Mouse (Mus musculus) mouse embryonic stem cell (cell line): ENCODE results near the gene Psme1.

Experiments used
- in situ Hi-C, 2 experiments: fragments of 300-500 bp; cut with MboI; formaldehyde crosslinking; loops; 1 replicate in 1 of 2; 3 replicates in 1 of 2; pipeline ENCODE4 v1.14.3; 2019 to 2020; ENCODE audit warnings: low sequenced_read_pairs in 2 of 2, low pct_unique_long_range_greater_than_20kb in 1 of 2, mixed read lengths in 1 of 2; ENCODE audit not compliant: unreplicated experiment in 1 of 2

The Psme1 gene

DNA sequence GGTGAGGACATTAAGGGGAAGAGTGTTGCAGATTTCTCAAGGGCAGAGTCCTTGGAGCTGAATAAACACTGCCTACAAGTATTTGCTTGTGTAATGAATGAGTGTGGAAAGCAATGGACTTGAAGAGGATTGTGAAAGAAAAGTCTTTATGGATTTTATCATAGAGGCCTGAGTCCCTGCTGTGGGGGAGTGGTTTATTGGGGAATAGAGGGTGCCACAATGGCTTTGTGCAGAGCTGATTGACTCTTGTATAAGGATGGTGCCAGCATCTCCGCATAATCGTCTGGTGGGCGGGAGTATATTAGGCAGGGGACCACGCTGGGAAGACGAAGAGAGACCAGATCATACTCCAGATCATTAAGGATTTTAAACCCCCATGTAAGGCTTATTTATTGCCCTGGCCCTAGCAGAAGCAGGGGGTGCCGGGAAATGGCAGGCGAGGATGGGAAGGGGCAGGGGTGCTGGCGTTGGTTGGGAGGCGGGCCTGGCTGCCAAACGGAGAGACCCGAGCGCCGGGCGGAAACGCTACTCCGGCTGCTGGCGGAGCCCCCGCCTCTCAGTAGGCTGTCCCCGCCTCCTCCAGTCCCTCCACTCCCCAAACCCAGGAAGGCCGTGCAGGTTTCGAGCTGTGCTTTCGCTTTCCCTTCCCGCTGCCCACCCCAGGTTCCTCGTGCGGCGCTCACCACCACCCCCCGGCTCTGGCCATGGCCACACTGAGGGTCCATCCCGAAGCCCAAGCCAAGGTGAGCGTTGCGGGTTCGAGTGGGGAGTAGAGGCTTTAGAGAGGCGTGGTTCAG, at the start of gene Psme1:
Psme1 (plus strand) TSS at position 253 of the 797 bp plus-strand sequence.
- in situ Hi-C loops: no loop called here

GRCm38 (mm10) chr14:55536116-55536745, 41.7 kb upstream of the Psme1 start:
- in situ Hi-C loops: no loop called here

DNA sequence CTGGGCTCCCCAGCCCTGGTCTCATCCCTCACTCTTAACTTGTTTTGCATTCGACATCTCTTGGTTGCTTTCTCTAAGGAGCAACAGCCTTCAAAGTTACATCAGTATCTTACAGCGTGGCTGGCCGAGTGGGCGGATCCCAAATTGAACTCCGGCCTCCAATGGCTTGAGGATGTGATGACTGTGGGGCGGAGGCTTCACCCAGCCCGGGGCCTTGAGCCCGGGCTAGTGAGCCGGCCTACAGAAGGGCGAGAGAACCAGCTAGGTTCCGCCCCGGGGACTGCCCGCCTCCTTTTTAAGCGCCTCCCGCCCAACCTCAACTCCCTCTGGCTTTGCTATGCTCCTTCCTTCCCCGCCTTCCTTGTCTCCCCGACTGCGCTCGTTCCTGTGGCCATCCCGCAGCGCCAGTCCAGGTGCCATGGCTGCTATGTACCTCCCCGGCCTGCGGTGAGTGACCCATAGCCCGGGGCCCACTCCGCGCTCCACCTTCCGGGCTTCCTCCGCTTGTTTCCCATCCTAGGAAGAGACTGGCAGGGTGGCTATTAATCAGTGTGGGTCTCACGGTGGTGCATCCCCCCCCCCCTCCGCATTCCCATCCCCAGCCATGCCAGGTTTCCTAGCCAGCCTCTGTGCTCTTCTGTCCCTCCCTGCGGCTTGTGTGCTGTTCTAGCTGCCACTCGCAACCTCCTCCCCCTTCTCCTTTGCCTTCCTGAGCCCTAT, 37.7 kb upstream of the Psme1 start, which contains the start of gene Pck2:
Pck2 (plus strand) TSS at position 200 of the 720 bp plus-strand sequence.
- in situ Hi-C loops: no loop called here

DNA sequence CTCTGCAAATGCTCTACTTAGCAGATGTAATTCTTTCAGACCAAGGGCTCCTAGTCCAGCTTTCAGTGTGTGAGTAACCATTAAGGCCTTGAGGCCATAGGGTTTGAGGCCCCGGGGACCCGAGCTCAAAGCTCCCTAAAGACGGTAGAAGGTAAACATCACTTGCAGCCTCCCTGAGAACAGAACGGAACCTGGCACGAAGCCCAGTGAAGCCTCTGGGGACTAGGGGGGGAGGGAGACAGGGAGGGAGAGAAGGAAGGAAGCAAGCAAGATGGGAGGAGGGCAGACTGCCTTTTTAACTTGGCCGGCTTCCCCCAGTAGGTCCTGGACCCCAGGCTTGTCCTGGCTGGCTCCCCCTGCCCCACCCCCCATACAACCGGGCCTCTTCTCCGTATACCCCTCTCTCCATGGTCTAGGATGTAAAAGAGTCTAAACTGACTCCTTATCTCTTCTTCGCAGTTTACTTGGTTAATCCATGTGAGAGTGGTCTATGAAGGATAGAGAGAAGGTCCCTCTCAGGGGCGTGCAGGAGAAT, 37.1 kb upstream of the Psme1 start:
- in situ Hi-C loops: no loop called here

- in situ Hi-C loops: no loop called here
Observed at GRCm38 (mm10) chr14:55542268-55542667, 35.7 kb upstream of the Psme1 start.

GRCm38 (mm10) chr14:55544334-55544733, 33.6 kb upstream of the Psme1 start:
- in situ Hi-C loops: no loop called here

DNA sequence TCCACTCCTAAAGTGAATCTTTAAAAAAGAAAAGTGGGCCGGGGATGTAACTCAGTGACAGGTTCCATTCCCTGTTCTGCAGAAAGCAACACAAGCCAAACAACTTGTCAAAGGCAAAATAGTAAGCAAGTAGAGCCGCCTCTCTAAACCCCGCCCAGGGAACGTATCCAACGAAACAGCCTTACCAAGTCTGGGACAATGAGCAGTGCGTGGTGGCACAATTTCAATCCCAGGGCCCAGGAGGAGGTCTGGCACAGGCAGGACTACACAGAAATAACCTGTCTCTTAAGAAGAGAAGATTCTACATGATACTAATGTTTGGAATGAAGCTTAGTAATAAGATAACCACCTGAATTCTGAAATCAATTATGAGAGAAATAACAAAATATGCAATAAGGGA, 27.7 kb upstream of the Psme1 start:
- in situ Hi-C loops: no loop called here

DNA sequence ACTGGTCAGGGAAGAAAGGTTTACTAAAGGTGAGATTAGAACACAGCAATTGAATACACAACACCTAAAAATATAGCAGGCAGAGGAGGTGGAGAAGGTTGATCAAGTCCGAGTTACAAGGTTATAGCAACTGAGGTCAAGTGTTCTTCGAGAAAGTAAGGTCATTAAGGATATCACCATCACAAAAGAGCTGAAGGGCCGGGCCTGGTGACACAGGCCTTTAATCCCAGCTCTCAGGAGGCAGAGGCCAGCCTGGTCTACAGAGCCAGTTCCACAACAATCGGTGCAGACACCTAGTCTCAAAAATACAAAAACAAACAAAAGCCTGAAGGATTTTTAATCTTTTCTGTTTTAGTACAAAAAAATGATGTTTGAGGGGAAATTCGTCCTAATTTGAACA, 26.6 kb upstream of the Psme1 start:
- in situ Hi-C loops: no loop called here

GRCm38 (mm10) chr14:55551794-55552193, 26.1 kb upstream of the Psme1 start:
- in situ Hi-C loops: no loop called here

DNA sequence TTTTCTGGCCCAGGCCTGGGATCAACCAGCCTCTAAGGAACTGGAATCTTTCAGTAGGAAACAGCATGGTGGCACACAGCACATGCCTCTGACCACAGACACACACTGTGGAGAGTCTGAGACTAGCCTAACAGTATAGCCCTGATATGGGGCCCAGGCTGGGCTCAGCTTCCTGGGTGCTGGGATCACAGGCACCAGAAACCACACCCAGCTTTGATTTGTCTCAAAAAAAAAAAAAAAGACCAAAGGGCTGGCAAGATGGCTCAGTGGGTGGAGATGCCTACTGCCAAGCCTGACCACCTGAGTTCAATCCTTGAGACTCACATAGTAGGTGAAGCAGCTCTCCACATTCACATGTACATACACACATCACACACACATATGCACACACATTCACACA, 23.3 kb upstream of the Psme1 start:
- in situ Hi-C loops: no loop called here

- in situ Hi-C loops: no loop called here
Observed at GRCm38 (mm10) chr14:55555788-55556187, 22.1 kb upstream of the Psme1 start.

GRCm38 (mm10) chr14:55557003-55557402, 20.9 kb upstream of the Psme1 start:
- in situ Hi-C loops: no loop called here

DNA sequence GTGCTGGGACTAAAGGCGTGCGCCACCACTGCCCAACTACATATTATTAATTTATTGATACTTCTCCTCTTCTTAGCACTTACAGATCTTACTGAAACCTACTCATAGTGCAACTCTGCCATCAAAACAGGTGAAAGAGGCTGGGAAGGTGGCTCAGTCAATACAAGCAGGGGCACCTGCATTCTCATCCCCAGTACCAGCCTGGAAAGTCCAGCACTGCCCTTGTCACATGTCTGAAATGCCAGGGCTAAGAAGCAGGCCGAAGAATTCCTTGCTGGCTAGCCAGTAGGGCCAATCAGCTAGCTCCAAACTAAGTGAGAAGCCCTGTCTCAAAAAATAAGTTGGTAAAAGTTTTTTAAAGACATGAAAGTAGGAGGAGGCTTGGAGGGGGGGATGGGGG, 20.3 kb upstream of the Psme1 start:
- in situ Hi-C loops: no loop called here

- in situ Hi-C loops: no loop called here
Observed at GRCm38 (mm10) chr14:55558740-55559448, 19.0 kb upstream of the Psme1 start.

DNA sequence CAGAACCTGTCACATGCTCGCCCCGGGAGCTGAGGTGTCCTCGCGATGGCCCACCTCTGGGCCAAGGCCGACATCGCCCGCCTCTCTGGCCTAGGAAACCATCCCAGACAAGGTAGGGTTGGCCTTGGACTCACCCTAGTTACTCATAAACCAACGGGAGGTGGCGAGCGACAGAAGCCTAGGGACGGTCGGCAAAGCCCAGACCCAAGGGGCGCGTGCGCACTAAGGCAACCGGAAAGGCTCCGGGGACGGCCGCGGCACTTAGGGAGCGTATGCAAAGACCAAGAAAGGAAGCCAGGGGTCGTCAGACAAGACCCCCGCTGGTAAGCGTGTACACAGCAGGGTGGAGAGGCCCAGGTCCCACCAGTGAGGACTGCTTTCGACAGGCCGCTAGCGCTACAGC, 18.1 kb upstream of the Psme1 start, which contains the start of gene Dcaf11:
Dcaf11 (plus strand) TSS at position 208 of the 403 bp plus-strand sequence.
- in situ Hi-C loops: no loop called here

- in situ Hi-C loops: no loop called here
Observed at GRCm38 (mm10) chr14:55560202-55561073, 17.5 kb upstream of the Psme1 start, which contains the start of gene A730061H03Rik. TSS of gene A730061H03Rik (minus strand) at chr14:55560406.

- in situ Hi-C loops: no loop called here
Observed at GRCm38 (mm10) chr14:55561860-55562259, 16.1 kb upstream of the Psme1 start.
